Mouse (Mus musculus) heart, embryonic 13.5 days (tissue): ENCODE data around the gene Olfr248. TPM values are rescaled to one million over a fixed set of nuclear protein-coding genes. Genes with fewer than 3 reads are reported as not detected.
"Not testable (repeated sequence)": the region's sequence is repeated elsewhere in the genome, so short reads cannot be mapped to it uniquely, and the experiment has no call there.

Experiments used
- ATAC-seq: fragments of 200-750 bp; cut with Nextera tagmentation; 2 replicates; pipeline ENCODE4 v1.8.0; 2017; ENCODE audit warnings: moderate TSS enrichment; ENCODE audit not compliant: insufficient number of reproducible peaks, low FRiP score, low TSS enrichment; ENCODE audit errors: extremely low read depth
- H3K27ac ChIP-seq: fragments of 300-500 bp; sonication (generic); replicated peaks from 2 replicates; pipeline ENCODE4 v1.5.1; 2015; ENCODE audit warnings: moderate library complexity, mild to moderate bottlenecking, inconsistent platforms
- H3K27me3 ChIP-seq: fragments of 300-500 bp; sonication (generic); replicated peaks from 2 replicates; pipeline ENCODE4 v1.6.1; 2015; ENCODE audit warnings: mild to moderate bottlenecking, inconsistent platforms
- H3K36me3 ChIP-seq: fragments of 300-500 bp; sonication (generic); 2 replicates; pipeline ENCODE4 v1.6.1; 2015; ENCODE audit warnings: mild to moderate bottlenecking, inconsistent platforms
- H3K4me1 ChIP-seq: fragments of 300-500 bp; sonication (generic); 2 replicates; pipeline ENCODE4 v1.6.1; 2015; ENCODE audit warnings: inconsistent platforms
- H3K4me2 ChIP-seq: fragments of 300-500 bp; sonication (generic); 2 replicates; pipeline ENCODE4 v1.6.1; 2015; ENCODE audit warnings: inconsistent platforms, mild to moderate bottlenecking, moderate library complexity
- H3K4me3 ChIP-seq: fragments of 300-500 bp; sonication (generic); 2 replicates; pipeline ENCODE4 v1.5.1; 2015; ENCODE audit warnings: moderate library complexity, mild to moderate bottlenecking, inconsistent platforms
- H3K9ac ChIP-seq: fragments of 300-500 bp; sonication (generic); 2 replicates; pipeline ENCODE4 v1.6.1; 2015; ENCODE audit warnings: inconsistent platforms, mild to moderate bottlenecking, moderate library complexity
- H3K9me3 ChIP-seq: fragments of 300-500 bp; sonication (generic); 2 replicates; pipeline ENCODE4 v1.6.1; 2016; ENCODE audit warnings: inconsistent platforms
- WGBS: fragments of 180-500 bp; shearing (Covaris S2); methylation state at CpG from one replicate; pipeline ENCODE4 v1.1.7; 2015; ENCODE audit warnings: mixed read lengths; 5-methylcytosine and 5-hydroxymethylcytosine counted together
- polyA plus RNA-seq: library from polyadenylated mRNA; unstranded; fragments of >200 nt; fragmentation: Nextera tagmentation; extraction: Ambion mirVana; gene quantifications from 2 replicates; pipeline ENCODE4 v1.2.1, GENCODE M21; 2015

Olfr248 gene
- not detected in 2 replicates for polyA plus RNA-seq

- no peak for ATAC-seq
- 74% methylated on average over 2 of the region's 2 CpGs for WGBS
- Histone ChIP-seq H3K4me3 (no peak within 1 kb of the TSS), H3K27me3 (no peaks in the 10 kb centered on the region), H3K9ac (no peak within 1 kb of the TSS), H3K4me1 (no peaks in the 10 kb centered on the region), H3K27ac (no peak within 1 kb of the TSS), H3K9me3 (no peaks in the 10 kb centered on the region), H3K4me2 (no peak within 1 kb of the TSS), H3K36me3 (no peaks in the 10 kb centered on the region)
Measured at GRCm38 (mm10) chr1:174390746-174391145, at the start of gene Olfr248. Gene Olfr248 (plus strand): TSS chr1:174391046.

GRCm38 (mm10) chr1:174353636-174354035, 37.2 kb upstream of the Olfr248 start:
- H3K4me2 ChIP-seq, ATAC-seq, H3K9ac ChIP-seq, H3K27me3 ChIP-seq, H3K27ac ChIP-seq, H3K4me3 ChIP-seq, H3K9me3 ChIP-seq, H3K4me1 ChIP-seq, H3K36me3 ChIP-seq: not testable (repeated sequence)
- 58% methylated on average over 1 of the region's 1 CpGs for WGBS

DNA sequence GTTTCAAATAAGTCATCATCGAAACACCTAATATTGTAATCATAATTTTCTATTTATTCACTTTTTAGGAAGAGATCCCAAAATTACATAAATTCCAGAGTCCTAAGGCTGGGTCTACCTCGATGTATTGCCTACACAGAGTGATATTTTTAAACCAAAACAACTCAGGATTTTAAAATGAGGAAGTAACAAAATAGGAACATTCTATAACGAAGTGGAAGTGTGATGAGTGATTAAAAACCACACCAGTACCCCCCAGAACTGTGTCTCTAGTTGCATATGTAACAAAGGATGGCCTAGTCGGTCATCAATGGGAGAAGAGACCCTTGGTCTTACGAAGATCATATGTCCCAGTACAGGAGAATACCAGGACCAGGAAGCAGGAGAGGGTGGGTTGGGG, 36.2 kb upstream of the Olfr248 start:
- no peak for ATAC-seq
- H3K27ac ChIP-seq = no peak overlapping the region
- no peak overlapping the region for H3K9ac ChIP-seq
- WGBS = 61% methylated on average over 5 of the region's 5 CpGs
- H3K4me1 ChIP-seq = no peaks in the 10 kb centered on the region
- H3K36me3 ChIP-seq = no peaks in the 10 kb centered on the region
- no peak overlapping the region for H3K4me2 ChIP-seq
- H3K9me3 ChIP-seq = no peaks in the 10 kb centered on the region
- no peaks in the 10 kb centered on the region for H3K27me3 ChIP-seq
- no peak overlapping the region for H3K4me3 ChIP-seq

DNA sequence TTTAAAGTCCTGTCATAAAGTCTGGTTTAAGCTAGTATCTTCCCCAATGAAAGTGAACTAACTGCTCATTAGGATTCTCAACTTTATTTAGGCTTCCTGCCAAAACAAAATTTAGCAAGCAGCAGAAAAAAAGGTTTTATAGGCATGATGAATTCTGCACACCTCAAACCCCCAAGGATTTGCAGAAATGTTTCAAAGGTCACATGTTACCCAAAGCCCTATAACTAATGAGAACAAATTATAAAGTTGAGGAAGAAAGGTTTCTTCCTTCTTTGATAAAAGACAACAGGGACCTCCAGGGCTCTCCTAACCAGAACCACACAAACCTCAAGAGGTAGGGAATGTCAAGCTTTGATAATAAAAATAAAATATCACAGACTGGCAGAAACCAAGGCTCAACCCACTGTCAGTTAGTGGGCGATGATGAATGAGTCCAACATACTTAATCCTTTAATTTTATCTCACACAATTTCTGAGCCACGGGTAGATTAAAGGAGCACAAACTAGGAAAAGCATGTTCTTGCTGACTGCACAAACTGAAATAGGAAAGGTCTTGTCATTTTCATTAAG, 25.9 kb upstream of the Olfr248 start, which contains the start of gene Olfr417:
TSS of gene Olfr417 (plus strand) at position 241 of the 570 bp plus-strand sequence.
- H3K36me3 ChIP-seq = no peaks in the 10 kb centered on the region
- 61% methylated on average over 2 of the region's 2 CpGs for WGBS
- no peak within 1 kb of the TSS for H3K4me2 ChIP-seq
- H3K27ac ChIP-seq = no peak within 1 kb of the TSS
- no peaks in the 10 kb centered on the region for H3K9me3 ChIP-seq
- no peak within 1 kb of the TSS for H3K9ac ChIP-seq
- ATAC-seq = no peak
- H3K4me3 ChIP-seq = no peak within 1 kb of the TSS
- H3K27me3 ChIP-seq = no peaks in the 10 kb centered on the region
- 0 out of 2 replicates have a peak, but pooled peaks cover 4% of the 10 kb centered on the region for H3K4me1 ChIP-seq

DNA sequence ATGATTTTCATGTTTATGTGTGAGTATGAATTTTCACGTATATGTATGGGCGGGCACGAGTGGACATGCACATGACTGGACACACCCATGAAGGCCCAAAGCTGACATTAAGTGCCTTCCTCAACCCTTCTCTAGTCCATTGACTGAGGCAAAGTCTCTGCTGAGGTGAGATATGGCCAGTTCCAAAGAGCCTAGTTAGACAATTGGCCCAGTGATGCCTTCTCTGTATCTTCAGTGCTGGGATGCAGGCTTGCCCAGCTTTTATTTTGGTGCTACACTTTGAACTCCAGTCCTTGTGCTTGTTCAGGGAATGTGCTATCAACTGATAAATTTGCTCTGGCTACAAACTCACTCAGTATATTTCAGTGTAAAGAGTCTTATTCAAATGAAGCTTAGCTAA, 17.0 kb upstream of the Olfr248 start:
- 86% methylated on average over 3 of the region's 3 CpGs for WGBS
- no peaks in the 10 kb centered on the region for H3K36me3 ChIP-seq
- no peak for ATAC-seq
- H3K4me1 ChIP-seq = no peaks in the 10 kb centered on the region
- H3K4me3 ChIP-seq = no peak overlapping the region
- H3K27me3 ChIP-seq = no peaks in the 10 kb centered on the region
- no peak overlapping the region for H3K4me2 ChIP-seq
- no peak overlapping the region for H3K9ac ChIP-seq
- H3K27ac ChIP-seq = no peak overlapping the region
- H3K9me3 ChIP-seq = no peaks in the 10 kb centered on the region

DNA sequence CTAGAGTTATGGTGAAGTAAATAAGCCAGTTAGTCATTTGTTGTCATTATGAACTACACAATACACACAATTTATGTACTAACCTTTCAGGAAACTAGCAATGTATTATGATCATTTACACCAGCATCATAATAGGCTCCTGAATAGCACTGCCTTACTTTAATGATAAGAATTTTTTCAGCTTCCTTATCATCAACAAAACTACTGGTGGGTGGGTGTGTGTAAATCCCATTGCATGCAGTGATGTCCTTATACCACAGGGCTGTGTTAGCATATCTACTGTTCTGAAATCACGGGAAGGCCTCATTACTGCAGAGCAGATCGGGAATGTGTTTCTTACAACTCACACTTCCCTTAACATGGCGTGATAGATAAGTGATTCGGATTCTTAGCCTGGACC, 32.1 kb downstream of the Olfr248 start:
- no peak overlapping the region for H3K4me2 ChIP-seq
- H3K9ac ChIP-seq = no peak overlapping the region
- H3K27me3 ChIP-seq = no peaks in the 10 kb centered on the region
- no peak for ATAC-seq
- 40% methylated on average over 4 of the region's 4 CpGs for WGBS
- H3K36me3 ChIP-seq = no peaks in the 10 kb centered on the region
- no peak overlapping the region for H3K27ac ChIP-seq
- H3K9me3 ChIP-seq = no peaks in the 10 kb centered on the region
- H3K4me1 ChIP-seq = no peaks in the 10 kb centered on the region
- no peak overlapping the region for H3K4me3 ChIP-seq

DNA sequence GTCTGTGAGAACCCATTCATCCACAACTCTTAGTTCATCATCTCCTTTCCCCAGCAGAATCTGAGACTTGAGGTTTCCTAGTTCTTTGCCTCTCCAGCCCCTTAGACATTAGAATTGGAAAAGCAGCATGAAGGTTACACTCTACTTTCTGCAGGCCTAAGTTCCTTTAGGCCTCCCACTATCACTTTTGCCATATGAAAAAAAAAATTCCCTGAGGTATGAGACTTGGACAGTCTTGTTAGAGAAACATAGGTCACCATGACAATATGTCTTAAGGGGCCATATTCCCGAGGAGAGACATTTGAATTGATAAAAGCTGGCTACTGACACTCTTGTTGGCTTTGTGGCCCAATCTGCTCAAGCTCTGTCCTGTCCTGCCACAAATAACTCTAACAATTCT, 32.9 kb downstream of the Olfr248 start, which contains the start of gene Olfr414:
TSS of gene Olfr414 (plus strand) at position 301 of the 400 bp plus-strand sequence.
- Histone ChIP-seq H3K36me3 (no peaks in the 10 kb centered on the region), H3K27ac (no peak within 1 kb of the TSS), H3K9me3 (no peaks in the 10 kb centered on the region), H3K4me3 (no peak within 1 kb of the TSS), H3K27me3 (no peaks in the 10 kb centered on the region), H3K4me1 (no peaks in the 10 kb centered on the region), H3K9ac (no peak within 1 kb of the TSS), H3K4me2 (no peak within 1 kb of the TSS)
- 50% methylated on average over 1 of the region's 1 CpGs for WGBS
- ATAC-seq = no peak

DNA sequence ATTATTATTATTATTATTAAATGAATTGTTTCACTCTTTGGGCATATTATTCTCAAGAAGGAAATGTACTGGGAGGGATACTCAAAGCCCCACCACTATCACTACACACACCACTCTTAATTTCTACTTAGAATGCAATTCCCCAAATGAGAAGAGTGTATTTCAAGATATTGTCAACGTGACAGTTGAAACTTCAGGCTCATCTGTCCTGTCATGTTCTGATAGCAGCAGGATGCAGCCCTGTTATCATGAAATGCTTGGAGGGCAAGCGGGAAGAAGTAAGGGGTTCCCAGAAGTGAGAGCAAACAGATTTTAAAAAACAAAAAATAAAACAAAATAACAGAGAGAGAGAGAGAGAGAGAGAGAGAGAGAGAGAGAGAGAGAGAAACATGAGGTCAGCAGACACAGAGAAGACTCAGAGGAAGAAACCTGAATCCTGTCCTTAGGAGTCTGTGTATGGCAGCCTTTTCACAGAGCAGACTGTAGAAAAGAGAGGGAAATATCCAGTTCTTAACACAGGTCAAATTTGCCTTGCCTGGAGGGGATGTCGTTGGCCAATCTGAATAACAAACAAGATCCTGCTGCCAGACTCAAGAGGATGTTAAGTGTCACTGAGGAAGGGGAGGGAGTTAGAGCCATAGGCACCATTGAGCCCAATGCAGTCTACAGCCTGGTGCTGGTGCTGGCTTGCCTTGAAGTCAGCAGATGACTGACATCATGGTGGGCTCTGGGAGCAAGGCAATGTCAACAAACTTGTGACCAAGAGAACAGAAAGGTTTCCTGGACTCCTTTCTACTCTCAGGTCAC, 35.5 kb downstream of the Olfr248 start:
- Histone ChIP-seq H3K4me1 (no peaks in the 10 kb centered on the region), H3K4me2 (no peak overlapping the region), H3K27ac (no peak overlapping the region), H3K9me3 (no peaks in the 10 kb centered on the region), H3K9ac (no peak overlapping the region), H3K27me3 (no peaks in the 10 kb centered on the region), H3K36me3 (no peaks in the 10 kb centered on the region), H3K4me3 (no peak overlapping the region)
- no peak for ATAC-seq
- 36% methylated on average over 3 of the region's 3 CpGs for WGBS

DNA sequence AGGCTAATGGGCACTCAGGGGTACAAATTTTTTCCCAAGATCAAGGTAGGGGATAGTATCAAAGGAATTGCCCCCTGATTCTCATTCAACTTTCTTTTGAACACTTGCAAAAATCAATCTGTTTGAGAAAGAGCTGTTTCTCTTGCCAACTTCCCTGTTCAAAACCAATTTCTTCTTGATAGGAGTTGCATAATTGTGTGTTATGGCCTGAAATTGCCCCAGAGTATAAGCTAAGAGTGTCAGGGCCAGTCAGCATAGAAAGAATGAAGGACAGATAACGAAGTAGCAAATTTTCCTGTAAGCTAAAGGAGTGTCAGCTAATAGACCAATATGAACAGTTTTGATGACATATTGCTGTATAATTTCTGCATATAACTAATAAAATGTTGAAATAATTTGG, 36.6 kb downstream of the Olfr248 start:
- H3K36me3 ChIP-seq = no peaks in the 10 kb centered on the region
- H3K4me3 ChIP-seq = no peak overlapping the region
- no peaks in the 10 kb centered on the region for H3K4me1 ChIP-seq
- no peak for ATAC-seq
- H3K27me3 ChIP-seq = no peaks in the 10 kb centered on the region
- no peaks in the 10 kb centered on the region for H3K9me3 ChIP-seq
- no peak overlapping the region for H3K27ac ChIP-seq
- H3K9ac ChIP-seq = no peak overlapping the region
- WGBS = 79% methylated on average over 1 of the region's 1 CpGs
- H3K4me2 ChIP-seq = no peak overlapping the region

DNA sequence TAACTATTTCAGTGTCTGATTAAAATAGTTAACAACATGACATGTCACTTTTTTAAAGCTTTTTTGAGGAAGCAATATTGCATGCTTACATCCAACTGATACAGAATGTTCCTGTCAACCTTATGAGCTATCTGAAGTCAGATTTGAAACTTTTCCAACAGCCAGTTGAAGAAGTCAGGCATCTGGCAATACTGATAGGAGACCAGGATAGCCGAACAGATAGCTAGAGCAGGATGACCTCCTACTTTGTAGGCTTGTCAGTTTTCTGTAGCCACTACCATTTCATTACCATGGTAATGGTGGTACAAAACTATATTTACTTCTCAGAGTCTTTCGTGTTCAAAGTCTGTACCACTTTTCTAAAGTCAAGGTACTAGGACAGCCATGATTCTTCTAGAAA, 37.6 kb downstream of the Olfr248 start:
- Histone ChIP-seq H3K27ac (no peak overlapping the region), H3K9ac (no peak overlapping the region), H3K9me3 (no peaks in the 10 kb centered on the region), H3K4me2 (no peak overlapping the region), H3K4me3 (no peak overlapping the region), H3K4me1 (no peaks in the 10 kb centered on the region), H3K27me3 (no peaks in the 10 kb centered on the region), H3K36me3 (no peaks in the 10 kb centered on the region)
- 69% methylated on average over 2 of the region's 2 CpGs for WGBS
- no peak for ATAC-seq

- no peaks in the 10 kb centered on the region for H3K36me3 ChIP-seq
- no peak overlapping the region for H3K27ac ChIP-seq
- ATAC-seq = no peak
- H3K4me3 ChIP-seq = no peak overlapping the region
- no peaks in the 10 kb centered on the region for H3K4me1 ChIP-seq
- H3K27me3 ChIP-seq = no peaks in the 10 kb centered on the region
- 43% methylated on average over 1 of the region's 1 CpGs for WGBS
- H3K9me3 ChIP-seq = no peaks in the 10 kb centered on the region
- H3K4me2 ChIP-seq = no peak overlapping the region
- H3K9ac ChIP-seq = no peak overlapping the region
Measured at GRCm38 (mm10) chr1:174434121-174434520, 43.3 kb downstream of the Olfr248 start.
